Mouse (Mus musculus): ENCODE measurements at regions not wholly inside any gene's neighbourhood (a gene's known extent, or its start where the extent isn't known, plus 50 kb on each side); places are given as distances from the start of the nearest gene placed in this dataset.

GRCm38 (mm10) chr13:16316581-16316980 lies 304.9 kb downstream of the Inhba start:
- no peak for DNase-seq (ENCODE audit: low spot score)

GRCm38 (mm10) chr13:16317412-16317811 lies 305.8 kb downstream of the Inhba start:
- DNase-seq (ENCODE audit: low spot score), result no peak

- DNase-seq (ENCODE audit: low spot score), result no peak
Measured at GRCm38 (mm10) chr13:16320392-16320791, 308.7 kb downstream of the Inhba start.

GRCm38 (mm10) chr13:16325661-16326060 lies 314.0 kb downstream of the Inhba start:
- no peak for DNase-seq (ENCODE audit: low spot score)

- DNase-seq (ENCODE audit: low spot score), result no peak
Measured at GRCm38 (mm10) chr13:16341727-16342126, 330.1 kb downstream of the Inhba start.

GRCm38 (mm10) chr13:16342171-16342570 lies 330.5 kb downstream of the Inhba start:
- DNase-seq (ENCODE audit: low spot score), result peak; percentile 15

- DNase-seq (ENCODE audit: low spot score), result peak; percentile 13
Measured at GRCm38 (mm10) chr13:16343280-16343945, 331.8 kb downstream of the Inhba start.

GRCm38 (mm10) chr13:16349353-16349752 lies 337.7 kb downstream of the Inhba start:
- DNase-seq (ENCODE audit: low spot score), result no peak

GRCm38 (mm10) chr13:16350061-16350460 lies 338.4 kb downstream of the Inhba start:
- no peak for DNase-seq (ENCODE audit: low spot score)

GRCm38 (mm10) chr13:16355316-16355715 lies 343.7 kb downstream of the Inhba start:
- DNase-seq (ENCODE audit: low spot score), result no peak

- no peak for DNase-seq (ENCODE audit: low spot score)
Measured at GRCm38 (mm10) chr13:16379492-16379891, 367.8 kb downstream of the Inhba start.

GRCm38 (mm10) chr13:16379949-16380348 lies 368.3 kb downstream of the Inhba start:
- DNase-seq (ENCODE audit: low spot score), result no peak

GRCm38 (mm10) chr13:16382936-16383511 lies 371.4 kb downstream of the Inhba start:
- no peak for DNase-seq (ENCODE audit: low spot score)

GRCm38 (mm10) chr13:16416356-16417019 lies 404.8 kb downstream of the Inhba start:
- no peak for DNase-seq (ENCODE audit: low spot score)

- no peak for DNase-seq (ENCODE audit: low spot score)
Measured at GRCm38 (mm10) chr13:16424147-16424546, 412.5 kb downstream of the Inhba start.

GRCm38 (mm10) chr13:16435436-16435835 lies 423.8 kb downstream of the Inhba start:
- DNase-seq (ENCODE audit: low spot score), result no peak

GRCm38 (mm10) chr13:16453234-16453633 lies 441.6 kb downstream of the Inhba start:
- DNase-seq (ENCODE audit: low spot score), result no peak

GRCm38 (mm10) chr13:16459743-16460142 lies 448.1 kb downstream of the Inhba start:
- no peak for DNase-seq (ENCODE audit: low spot score)

- DNase-seq (ENCODE audit: low spot score), result no peak
Measured at GRCm38 (mm10) chr13:16461681-16462080, 450.0 kb downstream of the Inhba start.

GRCm38 (mm10) chr13:16464823-16465222 lies 453.2 kb downstream of the Inhba start:
- DNase-seq (ENCODE audit: low spot score), result no peak

GRCm38 (mm10) chr13:16465317-16465716 lies 453.7 kb downstream of the Inhba start:
- no peak for DNase-seq (ENCODE audit: low spot score)

GRCm38 (mm10) chr13:16465812-16466211 lies 454.2 kb downstream of the Inhba start:
- DNase-seq (ENCODE audit: low spot score), result no peak

GRCm38 (mm10) chr13:16476515-16476914 lies 464.9 kb downstream of the Inhba start:
- no peak for DNase-seq (ENCODE audit: low spot score)

Data from ovary, postnatal 36 days (tissue).